Mouse (Mus musculus): ENCODE measurements around the gene Tmeff2.
"Not testable (repeated sequence)": the region's sequence is repeated elsewhere in the genome, so short reads cannot be mapped to it uniquely, and the experiment has no call there.

The Tmeff2 gene

GRCm38 (mm10) chr1:50900386-50900785 is at the start of gene Tmeff2:
Gene Tmeff2 (plus strand): TSS chr1:50900647.
- not testable (repeated sequence) for DNase-seq (ENCODE audit: low read depth, low spot score)

GRCm38 (mm10) chr1:50861515-50861914 is 38.9 kb upstream of the Tmeff2 start:
- DNase-seq (ENCODE audit: low read depth, low spot score) = no peak

DNA sequence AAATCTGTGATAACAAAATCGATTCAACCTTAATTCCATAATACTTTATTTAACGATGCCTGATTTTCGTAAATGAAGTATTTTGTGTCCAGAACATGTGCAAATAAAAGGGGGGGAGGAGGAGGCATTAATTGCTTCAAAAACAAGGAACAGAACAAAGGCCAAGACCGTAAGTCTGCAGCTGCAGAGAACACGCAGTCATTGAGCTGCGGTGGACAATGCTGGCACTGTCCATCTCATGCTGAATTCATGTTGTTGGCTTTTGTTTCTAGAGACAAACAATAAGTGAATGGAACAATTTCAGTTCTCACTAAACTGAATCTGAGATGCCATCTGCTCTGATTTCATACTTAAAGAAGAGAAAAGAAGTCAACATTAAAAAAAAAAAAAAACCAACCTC is 2.8 kb upstream of the Tmeff2 start:
- DNase-seq (ENCODE audit: low read depth, low spot score) = no peak

GRCm38 (mm10) chr1:50924838-50925355 is 24.4 kb downstream of the Tmeff2 start:
- DNase-seq (ENCODE audit: low read depth, low spot score) = no peak

GRCm38 (mm10) chr1:50925356-50925921 is 25.0 kb downstream of the Tmeff2 start:
- DNase-seq (ENCODE audit: low read depth, low spot score) = no peak

DNA sequence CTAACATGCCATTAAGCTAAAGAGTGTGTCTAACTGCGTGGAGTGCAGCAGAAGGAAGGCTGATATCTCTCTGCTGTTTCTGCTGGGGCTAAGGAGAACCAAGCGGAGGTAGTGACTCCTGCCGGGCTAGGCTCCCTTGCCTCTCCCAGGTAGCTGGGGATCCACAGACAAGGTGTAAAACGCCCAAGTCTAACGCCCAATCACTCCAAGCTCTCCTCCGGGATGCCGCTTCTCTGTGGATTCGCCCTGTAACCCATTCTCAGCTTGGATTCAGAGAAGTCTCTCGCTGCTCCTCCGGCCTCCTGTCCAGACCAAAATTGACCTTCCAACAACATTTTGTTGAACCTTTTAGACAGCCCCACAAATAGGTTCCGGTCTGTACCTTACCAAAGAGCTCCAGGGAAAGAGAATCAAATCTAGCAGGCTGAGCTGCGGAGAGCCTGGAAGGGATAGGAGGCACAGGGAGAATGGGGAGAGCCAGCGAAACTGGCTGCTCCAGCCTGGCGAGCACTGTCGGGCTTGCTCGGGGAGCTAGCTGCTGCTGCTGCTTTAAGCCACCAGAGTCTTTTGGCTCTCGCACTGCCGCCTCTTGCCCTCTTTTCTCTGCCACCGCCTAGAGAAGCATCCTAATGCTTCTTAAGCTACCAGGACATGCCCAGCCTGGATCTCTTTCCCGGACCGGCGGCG is 26.1 kb downstream of the Tmeff2 start:
- DNase-seq (ENCODE audit: low read depth, low spot score) = no peak

DNA sequence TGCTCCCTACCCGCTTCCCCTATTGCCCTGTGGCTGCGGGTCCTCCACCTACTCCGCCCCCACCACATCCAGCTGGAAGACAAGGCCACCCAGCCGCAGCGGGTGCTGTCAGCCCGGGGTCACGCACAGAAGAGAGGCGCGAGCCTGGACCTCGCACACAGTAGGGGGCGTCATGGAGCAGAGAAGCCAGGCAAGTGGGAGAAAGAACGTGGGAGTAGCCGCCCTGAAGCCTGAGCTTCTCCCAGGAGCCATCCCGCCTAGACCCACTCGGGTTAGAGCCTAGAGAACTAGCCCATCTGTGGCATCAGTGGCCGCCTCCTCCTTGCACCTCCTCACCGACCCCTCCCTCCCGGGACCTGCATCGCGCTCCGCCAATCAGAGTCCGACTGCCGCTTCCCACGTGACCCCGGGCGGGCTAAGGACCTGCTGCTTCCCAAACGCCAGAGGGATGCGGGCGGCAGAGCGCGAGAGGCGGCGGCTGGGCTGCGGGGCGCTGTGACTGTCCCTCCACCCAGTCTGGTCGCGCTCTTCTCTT is 26.7 kb downstream of the Tmeff2 start:
- DNase-seq (ENCODE audit: low read depth, low spot score) = peak; percentile 50

DNA sequence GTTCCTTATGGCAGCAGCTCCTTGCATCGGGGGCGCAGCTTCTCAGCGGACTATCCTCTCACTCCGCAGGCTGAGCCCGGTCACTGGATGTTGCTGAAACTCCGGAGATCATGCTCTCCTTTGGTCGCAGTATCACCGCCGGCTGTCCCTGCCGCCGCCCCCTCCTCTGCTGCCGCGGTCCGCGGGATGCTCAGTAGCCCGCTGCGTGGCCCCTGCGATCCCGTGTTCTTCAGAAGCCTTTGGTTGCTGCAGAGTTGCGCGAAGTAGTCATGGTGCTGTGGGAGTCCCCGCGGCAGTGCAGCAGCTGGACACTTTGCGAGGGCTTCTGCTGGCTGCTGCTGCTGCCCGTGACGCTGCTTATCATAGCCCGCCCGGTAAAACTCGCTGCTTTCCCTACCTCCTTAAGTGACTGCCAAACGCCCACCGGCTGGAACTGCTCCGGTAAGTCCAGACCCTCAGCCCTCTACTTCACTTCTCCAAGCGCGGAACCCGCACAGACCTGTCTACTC is 27.3 kb downstream of the Tmeff2 start:
- peak; percentile 6 for DNase-seq (ENCODE audit: low read depth, low spot score)

DNA sequence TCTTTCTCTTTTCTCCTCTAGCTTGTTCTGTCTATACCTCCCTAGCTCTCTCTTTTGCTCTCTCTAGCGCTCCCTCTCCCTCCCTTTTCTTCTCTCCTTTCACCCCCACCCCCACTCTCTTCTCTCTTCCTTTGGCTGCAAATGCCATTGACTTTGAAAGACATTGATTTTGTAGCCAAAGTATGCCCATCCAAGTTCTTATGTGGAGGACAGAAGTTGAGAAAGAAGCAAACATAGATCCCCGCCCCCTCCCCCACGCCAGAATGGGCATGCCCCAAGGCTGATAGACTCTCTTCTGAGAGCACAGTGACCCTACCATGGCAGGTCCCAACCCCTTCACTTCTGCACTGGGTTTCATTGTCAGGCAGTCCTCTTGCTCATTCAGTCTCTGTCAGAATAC is 28.3 kb downstream of the Tmeff2 start:
- DNase-seq (ENCODE audit: low read depth, low spot score) = no peak

- no peak for DNase-seq (ENCODE audit: low read depth, low spot score)
Measured at GRCm38 (mm10) chr1:50935076-50935475, 34.6 kb downstream of the Tmeff2 start.

- DNase-seq (ENCODE audit: low read depth, low spot score) = no peak
Measured at GRCm38 (mm10) chr1:50935484-50935883, 35.0 kb downstream of the Tmeff2 start.

DNA sequence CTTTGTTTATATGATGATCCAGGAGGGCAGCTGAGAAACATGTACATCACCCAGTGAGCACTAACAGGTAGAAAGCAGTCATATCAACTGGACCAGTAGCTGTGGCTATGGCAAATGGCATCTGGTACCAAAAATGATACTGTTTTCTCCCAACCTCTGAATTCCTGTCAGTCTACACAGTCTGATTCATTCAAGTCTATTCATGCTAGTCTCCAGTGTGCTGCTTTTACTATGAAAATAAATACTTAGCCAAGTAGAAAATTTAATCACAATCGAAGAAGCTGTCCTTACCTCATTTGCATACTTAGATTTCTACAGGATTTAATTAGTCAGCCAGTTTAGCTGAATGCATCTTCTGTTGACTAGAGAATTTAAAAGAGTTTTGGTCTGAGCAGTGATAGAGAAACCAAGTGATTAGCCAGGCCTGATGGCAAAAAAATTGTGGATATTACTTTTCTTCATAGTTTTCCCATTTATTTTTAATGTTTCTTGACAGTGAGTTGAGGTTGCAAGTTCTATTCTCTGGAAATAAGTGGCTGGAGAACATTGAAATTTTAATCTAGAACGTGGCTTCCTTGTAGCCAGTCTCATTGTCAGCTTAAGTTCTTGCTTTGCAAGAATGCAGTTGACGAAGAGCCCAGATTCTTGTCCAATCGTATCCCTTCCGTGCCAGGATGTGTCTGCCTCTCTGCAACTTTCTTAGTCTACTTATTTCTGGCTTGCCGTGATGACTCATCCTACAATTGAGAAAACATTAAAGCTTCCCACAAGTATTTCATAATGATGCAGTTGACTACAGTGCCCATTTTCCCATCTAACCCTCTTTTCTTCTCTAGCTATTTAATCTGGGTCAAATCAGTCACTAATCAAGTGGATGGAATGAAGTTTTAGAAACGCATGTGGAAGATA is 39.9 kb downstream of the Tmeff2 start:
- DNase-seq (ENCODE audit: low read depth, low spot score) = no peak

GRCm38 (mm10) chr1:50948575-50948974 is 48.1 kb downstream of the Tmeff2 start:
- no peak for DNase-seq (ENCODE audit: low read depth, low spot score)

GRCm38 (mm10) chr1:50958844-50959243 is 58.4 kb downstream of the Tmeff2 start:
- DNase-seq (ENCODE audit: low read depth, low spot score) = no peak

GRCm38 (mm10) chr1:50961954-50962648 is 61.7 kb downstream of the Tmeff2 start:
- DNase-seq (ENCODE audit: low read depth, low spot score) = peak; percentile 69

- DNase-seq (ENCODE audit: low read depth, low spot score) = no peak
Measured at GRCm38 (mm10) chr1:50962649-50963000, 62.2 kb downstream of the Tmeff2 start.

GRCm38 (mm10) chr1:50969685-50970084 is 69.2 kb downstream of the Tmeff2 start:
- DNase-seq (ENCODE audit: low read depth, low spot score) = no peak

DNA sequence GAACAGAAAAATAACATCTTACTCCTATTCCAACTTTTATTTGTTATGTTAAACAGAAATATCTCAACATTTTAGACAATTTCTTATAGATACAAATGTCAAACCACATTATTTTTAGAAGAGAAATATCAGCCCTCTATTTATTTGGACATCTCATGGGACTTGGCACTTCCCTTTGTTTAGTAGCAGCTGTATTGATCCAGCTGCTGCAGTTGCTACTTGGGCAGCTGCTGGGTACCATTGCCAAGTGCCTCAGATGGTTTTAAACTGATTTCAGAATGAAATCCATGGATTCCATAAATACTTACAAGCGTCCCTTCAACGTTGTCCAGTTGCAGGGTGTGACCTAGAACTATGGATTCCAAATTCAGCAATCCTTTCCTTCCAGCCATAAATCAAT is 70.4 kb downstream of the Tmeff2 start:
- DNase-seq (ENCODE audit: low read depth, low spot score) = no peak

- no peak for DNase-seq (ENCODE audit: low read depth, low spot score)
Measured at GRCm38 (mm10) chr1:50972509-50973436, 72.3 kb downstream of the Tmeff2 start.
